Mouse (Mus musculus): ENCODE data around the gene Catsper3.

Gene Catsper3

DNA sequence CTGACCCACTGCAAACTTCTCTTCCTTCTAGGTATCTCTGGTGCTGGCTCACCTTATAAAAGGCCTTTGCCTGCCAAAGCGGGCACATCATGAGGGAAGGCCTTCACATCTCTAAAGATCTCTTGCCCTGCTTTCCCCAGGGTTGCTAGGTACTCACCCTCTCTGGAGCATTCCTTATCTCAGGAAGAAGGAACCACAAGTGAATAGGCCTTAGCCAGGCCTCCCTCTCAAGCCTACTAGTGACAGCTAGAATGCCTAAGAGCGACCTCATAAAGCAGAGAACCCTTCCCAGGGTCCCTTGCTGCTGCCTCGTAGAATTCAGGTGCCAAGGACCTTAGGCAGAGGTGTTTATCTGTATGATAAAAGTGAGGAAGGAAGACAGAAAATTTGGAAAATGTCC is at the start of gene Catsper3:
Gene Catsper3, plus strand, starts transcription at position 301 of the 400 bp plus-strand sequence.
- no peak for DNase-seq

DNA sequence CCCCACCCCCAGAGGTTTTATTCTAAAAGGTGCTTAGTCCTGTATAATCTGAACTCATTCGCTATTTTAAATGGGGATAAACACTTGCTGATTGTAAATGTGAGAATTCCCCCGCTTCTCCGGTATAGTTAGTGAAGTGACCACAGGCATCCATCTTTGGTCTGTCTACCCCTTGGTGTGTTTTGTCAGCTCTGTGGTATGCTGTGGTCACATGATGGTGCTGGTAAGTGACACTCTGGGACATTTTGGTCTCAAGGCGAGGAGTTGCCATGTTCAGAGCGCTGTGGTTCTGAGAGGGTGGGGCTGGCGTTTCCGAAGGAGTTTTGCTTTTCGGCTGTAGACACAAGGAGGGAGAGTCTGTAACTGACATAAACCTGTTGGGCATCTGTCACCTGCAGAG is 46.5 kb upstream of the Catsper3 start:
- no peak for DNase-seq

DNA sequence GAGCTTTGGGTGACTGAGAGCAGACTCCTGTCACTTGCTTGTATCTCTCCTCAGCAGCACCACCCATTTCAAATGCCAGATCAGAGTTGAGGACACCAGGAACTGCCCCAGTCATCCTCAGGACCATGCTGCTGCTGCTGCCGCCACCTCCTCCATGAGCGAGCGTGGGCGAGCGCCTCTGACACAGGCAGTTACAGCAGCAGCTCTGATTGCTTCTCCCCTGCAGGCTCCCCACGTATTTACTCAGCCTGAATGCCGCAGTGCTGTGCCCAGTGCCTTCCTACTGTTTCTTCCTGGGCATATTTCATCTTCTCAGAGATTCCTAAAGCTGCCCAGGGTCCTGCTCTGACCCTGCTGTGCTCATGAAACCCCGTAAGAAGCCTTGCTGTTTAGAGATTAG is 42.1 kb upstream of the Catsper3 start:
- DNase-seq = no peak

DNA sequence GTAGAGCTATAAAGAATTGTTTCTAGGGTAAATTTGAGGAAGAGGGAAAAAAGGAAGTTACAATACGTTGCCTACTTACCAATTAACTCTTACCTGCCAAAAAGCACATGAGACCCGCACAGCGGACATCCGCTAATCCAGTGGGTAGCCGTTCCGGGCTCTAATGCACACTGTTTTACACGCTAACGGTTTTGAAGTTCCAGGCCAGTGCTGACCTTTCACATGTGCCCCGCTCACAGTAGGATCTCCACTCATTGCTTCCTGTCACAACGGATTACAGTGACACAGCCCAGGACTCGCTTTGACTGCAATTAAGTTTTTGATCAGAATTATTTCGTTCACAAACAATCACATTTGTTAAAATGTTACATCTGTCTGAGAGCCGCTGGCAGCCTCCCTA is 30.0 kb upstream of the Catsper3 start:
- no peak for DNase-seq

DNA sequence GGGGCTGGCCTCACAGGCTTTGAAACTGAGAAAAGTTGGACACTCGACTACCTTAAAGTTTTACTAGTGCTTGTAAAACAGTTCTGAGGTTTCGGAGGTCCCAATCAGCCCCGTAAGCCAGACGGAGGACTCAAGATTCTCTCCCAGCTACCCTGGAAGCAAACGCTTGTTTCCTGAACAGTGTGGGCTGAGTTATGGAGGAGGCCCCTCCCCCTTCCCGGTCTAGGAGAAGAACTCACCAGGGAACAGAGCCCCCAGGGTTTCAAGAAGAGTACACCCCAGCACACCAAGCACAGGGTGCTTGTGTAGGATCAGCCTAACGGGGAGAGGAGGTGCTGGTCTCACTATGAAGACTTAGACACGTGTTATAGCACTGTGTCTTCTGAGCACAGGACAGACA is 27.6 kb upstream of the Catsper3 start:
- no peak for DNase-seq

GRCm38 (mm10) chr13:55757645-55758044 is 26.7 kb upstream of the Catsper3 start:
- DNase-seq = no peak

GRCm38 (mm10) chr13:55760576-55760975 is 23.8 kb upstream of the Catsper3 start:
- no peak for DNase-seq

- DNase-seq = no peak
Measured at GRCm38 (mm10) chr13:55761486-55761885, 22.9 kb upstream of the Catsper3 start.

GRCm38 (mm10) chr13:55774352-55774751 is 10.0 kb upstream of the Catsper3 start:
- DNase-seq = no peak

GRCm38 (mm10) chr13:55775056-55775455 is 9.3 kb upstream of the Catsper3 start:
- no peak for DNase-seq

DNA sequence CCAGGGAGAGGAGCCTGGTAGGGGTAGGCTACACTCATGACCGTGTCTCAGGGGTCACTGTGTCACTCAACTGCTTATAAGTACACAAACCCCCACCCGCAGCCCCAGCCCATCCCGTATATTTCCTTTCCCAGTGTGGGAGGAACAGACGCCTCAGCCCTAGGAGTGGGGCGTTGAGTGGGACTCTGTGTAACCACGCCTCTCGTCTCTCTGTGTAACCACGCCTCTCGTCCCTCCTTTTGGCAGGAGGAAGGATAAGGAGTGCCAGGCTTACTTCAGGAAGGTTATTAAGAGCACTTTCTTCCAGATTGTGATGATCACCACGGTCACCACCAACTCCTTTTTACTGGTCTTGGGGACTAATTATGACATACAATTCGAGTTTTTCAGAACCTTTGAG is 1.8 kb downstream of the Catsper3 start:
- DNase-seq = no peak

DNA sequence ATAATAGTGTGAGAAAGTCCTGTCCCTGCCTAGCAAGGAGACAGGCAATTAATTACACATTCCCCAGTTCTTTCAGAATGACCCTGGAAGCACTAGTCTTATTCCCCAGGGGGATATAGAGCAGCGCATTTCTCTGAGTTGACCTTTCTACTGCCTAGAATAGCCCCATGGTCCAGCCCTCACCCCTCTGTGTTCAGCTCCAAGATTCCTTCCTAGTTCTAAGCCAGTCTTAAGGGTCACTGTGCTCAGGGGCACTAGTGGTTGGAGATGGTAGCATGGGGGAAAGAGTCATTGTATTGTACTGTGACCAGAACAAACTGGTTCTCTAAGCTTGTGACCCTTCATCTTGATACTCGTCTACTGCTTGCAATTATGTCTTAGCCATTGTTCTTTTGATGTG is 16.9 kb downstream of the Catsper3 start:
- DNase-seq = no peak

GRCm38 (mm10) chr13:55803973-55804372 is 19.6 kb downstream of the Catsper3 start:
- no peak for DNase-seq

DNA sequence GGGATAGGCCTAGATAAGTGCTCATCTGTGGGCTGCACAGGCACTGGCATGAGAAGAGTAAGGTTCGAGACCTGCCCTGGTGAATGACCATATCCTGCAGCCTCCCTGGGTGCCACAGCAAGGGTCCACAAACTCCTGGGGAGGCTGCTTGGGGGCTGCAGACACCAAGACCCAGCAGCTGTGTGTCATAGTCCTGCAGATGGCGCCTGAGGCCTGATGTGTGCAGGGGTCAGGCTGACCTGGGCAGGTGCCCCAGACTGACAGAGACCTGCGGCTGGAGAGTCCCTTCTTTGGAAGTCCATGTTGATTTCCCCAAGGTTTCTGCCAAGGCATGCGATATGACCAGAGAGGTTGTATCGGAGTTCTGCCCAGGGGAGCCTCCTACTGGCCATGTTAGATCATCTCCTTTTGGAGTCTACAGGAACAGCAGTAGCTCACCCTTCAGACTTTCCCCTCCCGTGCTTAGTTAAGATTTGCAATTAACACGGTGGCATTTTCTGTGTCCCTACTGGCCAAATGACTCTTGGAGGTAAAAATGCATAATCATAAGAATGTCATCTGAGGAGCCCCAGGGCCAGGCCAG is 24.8 kb downstream of the Catsper3 start:
- DNase-seq = peak; percentile 55

DNA sequence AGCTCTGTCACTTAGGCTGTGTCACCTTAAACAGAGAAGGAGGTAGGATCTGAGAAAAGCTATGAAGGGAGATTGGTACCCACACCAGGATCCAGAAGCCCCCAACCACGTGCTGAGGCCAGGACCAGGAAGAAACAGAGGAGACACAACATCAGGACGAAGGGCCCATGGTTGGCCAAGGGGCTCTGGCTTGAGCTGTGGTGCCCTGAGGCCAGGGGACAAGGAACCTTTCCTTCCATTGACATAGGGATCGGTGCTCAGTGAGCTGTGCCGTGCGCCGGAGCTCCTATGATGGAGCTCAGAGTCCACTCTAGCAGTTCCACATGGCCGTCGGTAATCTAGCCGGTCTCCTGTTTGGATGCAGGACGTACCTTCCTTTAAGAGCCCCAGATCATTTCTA is 25.3 kb downstream of the Catsper3 start:
- DNase-seq = peak; percentile 54

DNA sequence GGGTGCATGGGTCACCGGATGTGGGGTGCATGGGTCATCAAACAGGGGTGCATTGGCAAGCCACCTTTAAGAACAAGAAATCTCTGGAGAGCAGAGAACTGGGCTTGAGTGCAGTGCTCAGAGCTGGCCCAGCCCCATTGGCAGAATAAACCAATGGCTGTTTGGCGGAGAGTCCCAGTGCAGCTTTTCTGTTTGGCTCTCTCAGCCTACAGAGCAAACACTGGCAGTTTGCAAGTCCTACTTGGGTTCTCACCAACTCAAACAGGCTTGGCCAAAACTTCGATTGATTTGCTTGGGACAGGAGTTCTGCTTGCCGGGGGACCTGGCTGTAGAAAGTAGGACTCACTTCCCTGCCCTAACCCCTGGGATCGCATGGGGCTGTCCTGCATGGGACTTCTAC is 26.6 kb downstream of the Catsper3 start:
- DNase-seq = no peak

- DNase-seq = no peak
Measured at GRCm38 (mm10) chr13:55813490-55814016, 29.2 kb downstream of the Catsper3 start.

DNA sequence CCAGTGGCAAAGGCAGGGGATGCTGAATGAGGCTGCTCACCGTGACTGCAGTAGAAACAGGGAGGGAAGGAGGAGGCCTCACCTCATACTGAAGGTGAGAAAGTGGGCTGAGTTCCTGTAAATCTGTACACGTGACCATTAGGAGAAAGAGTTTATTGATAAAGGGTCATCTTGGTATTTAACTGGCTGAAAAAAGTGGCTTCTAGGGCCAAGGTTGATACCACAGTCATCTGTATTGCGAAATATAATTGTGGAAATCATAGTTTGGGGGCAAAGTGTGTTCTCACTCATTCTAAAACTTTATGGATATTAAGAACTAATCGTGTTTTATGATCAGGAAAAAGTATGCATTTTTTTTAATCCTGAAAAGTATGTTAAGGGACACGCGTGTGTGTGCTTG is 30.5 kb downstream of the Catsper3 start:
- DNase-seq = no peak

DNA sequence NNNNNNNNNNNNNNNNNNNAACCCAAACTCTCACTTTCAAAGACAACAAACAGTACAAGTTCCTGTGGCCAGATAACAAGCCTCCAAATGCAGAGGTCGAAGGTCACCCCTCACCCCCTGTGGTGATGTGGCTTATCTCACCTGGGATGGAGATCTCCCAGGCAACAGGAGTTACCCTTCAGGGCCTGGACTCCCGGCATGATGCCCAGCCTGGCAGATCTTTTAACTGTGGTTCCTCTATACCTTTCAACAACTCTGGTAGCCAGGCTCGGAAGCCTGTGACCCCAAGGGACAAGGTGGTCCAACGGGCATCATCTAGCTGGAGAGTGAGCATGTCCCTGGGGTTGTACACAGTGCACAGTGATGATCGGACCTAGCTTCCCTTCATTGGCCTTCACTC is 38.1 kb downstream of the Catsper3 start:
- DNase-seq = no peak

- DNase-seq = no peak
Measured at GRCm38 (mm10) chr13:55824151-55824945, 40.0 kb downstream of the Catsper3 start.

- no peak for DNase-seq
Measured at GRCm38 (mm10) chr13:55825245-55825681, 40.9 kb downstream of the Catsper3 start.

GRCm38 (mm10) chr13:55826008-55826671 is 41.8 kb downstream of the Catsper3 start:
- DNase-seq = peak; percentile 87

- DNase-seq = peak; percentile 85
Measured at GRCm38 (mm10) chr13:55826796-55827678, 42.7 kb downstream of the Catsper3 start.
